Mouse (Mus musculus) kidney, adult 18-20 months (tissue): Measurements from ENCODE around the gene Pard3.

Source experiments
- DNase-seq: peaks from one replicate; pipeline ENCODE4 v3.0.0; 2021

Gene Pard3

GRCm38 (mm10) chr8:127088372-127088771 is 24.7 kb downstream of the Pard3 start:
- DNase-seq, result no peak

GRCm38 (mm10) chr8:127089021-127089420 is 25.3 kb downstream of the Pard3 start:
- no peak for DNase-seq

GRCm38 (mm10) chr8:127090435-127090834 is 26.7 kb downstream of the Pard3 start:
- no peak for DNase-seq

DNA sequence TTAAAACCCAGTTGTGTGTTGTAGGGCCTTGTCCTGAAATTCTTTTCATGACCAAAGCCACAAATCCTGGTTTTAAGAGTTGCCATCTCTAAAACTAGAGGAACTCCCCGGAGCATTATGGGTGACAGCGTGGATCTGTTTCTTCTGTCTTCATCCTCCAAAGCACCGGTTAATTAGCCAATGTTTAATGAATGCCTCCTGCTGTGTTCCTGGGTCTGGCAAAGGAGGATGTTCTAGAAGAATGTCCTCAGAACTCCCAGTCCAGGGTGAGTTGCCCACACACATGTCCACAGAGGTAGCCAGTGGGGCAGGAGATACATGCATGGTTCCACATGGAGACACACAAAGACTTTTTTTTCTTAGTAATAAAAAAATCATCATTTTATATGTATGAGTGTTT is 28.2 kb downstream of the Pard3 start:
- DNase-seq, result no peak

DNA sequence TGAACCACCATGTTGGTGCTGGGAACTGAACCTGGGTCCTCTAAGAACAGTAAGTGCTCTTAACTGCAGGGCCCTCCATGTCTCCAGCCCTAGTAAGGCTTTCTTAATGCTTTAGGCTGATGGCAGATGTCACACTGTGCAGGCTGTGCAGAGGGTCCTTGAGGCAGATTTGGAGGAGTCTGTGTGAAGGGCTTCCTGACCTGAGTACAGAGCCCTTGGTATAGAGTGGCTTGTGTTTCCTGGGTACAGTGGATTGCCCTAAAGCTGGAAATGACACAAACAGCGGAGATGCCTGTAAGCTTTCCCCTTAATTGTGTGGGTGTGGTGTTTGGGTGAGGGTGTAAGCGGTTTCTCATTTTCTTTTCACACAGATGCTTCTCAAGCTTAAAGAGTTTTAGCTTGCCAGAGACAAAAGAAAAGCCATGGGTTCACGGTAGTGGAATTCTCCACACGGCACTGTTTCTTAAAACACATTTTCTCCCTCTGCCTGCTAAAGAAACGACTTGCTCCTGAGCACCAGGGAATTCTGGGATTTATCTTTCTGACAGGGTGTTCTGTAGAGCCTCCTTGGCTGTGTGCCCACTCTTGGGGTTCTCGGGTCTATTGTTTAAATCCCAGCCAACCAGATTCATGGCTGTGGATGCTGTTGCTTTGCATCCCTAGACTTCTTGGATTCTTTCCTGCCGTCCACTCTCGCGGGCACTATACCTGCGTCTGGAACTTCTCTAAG is 28.9 kb downstream of the Pard3 start:
- DNase-seq, result no peak

DNA sequence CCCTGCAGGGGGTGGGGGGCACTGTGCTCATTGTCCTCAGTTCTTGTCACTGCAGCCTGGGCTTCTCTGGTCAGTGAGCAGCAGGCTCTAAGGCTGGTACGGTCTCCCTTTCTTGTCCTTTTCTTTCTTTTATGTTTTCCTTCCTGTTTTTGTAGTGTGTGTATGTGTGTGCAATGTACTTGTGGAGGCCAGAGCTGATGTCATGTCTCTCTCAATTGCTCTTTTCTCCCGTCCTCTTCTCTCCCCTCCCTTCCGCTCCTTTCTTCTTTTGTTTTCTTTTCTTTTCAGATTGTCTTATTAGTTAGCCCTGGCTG is 29.4 kb downstream of the Pard3 start:
- DNase-seq, result no peak

GRCm38 (mm10) chr8:127095763-127096162 is 32.1 kb downstream of the Pard3 start:
- no peak for DNase-seq

GRCm38 (mm10) chr8:127099439-127100090 is 35.9 kb downstream of the Pard3 start:
- DNase-seq, result no peak

GRCm38 (mm10) chr8:127103256-127103655 is 39.6 kb downstream of the Pard3 start:
- DNase-seq, result no peak

GRCm38 (mm10) chr8:127104616-127105015 is 40.9 kb downstream of the Pard3 start:
- DNase-seq, result peak; percentile 43

GRCm38 (mm10) chr8:127107928-127108327 is 44.2 kb downstream of the Pard3 start:
- no peak for DNase-seq

- DNase-seq, result no peak
These were observed 49.5 kb downstream of the Pard3 start for GRCm38 (mm10) chr8:127113209-127113608.

DNA sequence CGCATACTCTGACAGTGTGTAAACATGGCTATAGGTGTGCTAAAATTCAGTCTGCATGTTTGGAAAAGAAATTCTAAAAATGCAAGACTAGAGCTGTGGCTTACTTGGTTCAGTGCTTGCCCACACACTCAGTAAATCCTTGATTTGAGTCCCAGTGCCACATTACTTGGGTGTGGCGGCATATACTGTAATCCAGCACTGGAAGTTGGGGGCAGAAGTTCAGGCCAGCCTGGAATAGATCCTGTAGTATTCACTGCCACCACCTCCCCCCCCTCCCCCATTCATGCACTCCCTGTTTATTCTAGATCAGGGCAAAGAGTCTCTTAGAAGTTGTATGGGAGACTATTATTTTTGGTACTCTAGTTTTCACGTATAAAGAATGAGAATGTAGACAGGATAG is 52.1 kb downstream of the Pard3 start:
- no peak for DNase-seq

- no peak for DNase-seq
These were observed 54.7 kb downstream of the Pard3 start for GRCm38 (mm10) chr8:127118373-127118861.

DNA sequence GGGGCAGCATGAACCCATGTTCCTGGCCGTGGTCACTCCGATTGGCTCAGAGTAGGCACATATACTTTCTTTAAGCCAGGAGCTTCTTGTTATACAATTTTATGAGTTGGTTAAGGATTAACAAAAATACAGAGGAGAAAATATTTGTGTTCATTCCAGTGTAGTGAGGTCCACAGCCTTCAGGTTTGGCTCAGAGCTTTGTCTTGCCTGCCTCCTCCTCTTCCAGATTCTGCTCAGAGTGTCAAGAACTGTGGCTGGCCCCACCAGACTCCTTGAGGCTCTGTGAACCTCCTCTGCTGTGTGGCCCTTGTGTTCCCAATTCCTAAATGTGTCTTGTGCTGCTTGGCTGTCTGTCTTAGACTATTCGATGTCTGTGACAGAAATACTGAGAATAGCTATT is 59.7 kb downstream of the Pard3 start:
- no peak for DNase-seq

- DNase-seq, result no peak
These were observed 61.1 kb downstream of the Pard3 start for GRCm38 (mm10) chr8:127124795-127125194.

GRCm38 (mm10) chr8:127125686-127126683 is 62.3 kb downstream of the Pard3 start:
- no peak for DNase-seq

- peak; percentile 72 for DNase-seq
These were observed 65.2 kb downstream of the Pard3 start for GRCm38 (mm10) chr8:127128781-127129396.

DNA sequence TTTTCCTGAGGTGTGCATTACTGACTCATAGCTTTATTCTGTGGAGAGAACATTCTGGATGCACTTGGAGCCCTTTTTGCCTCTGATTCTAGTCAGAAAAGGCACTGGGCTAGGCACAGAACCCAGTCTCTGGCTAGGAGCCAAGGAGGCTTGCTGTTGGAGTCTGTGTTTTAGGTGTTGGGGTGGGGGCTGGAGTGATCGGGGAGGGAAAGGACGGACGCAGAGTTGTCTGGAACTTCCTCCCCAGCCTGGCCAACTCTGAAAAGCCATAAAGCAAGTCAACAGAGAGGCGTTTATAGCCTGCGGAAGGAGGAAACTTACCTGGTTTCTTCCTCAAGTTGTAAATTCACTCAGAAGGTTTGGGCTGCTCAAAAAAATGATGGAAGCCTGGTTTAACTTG is 70.6 kb downstream of the Pard3 start:
- DNase-seq, result no peak

GRCm38 (mm10) chr8:127136201-127136600 is 72.5 kb downstream of the Pard3 start:
- no peak for DNase-seq

GRCm38 (mm10) chr8:127136781-127137180 is 73.1 kb downstream of the Pard3 start:
- DNase-seq, result peak; percentile 55

GRCm38 (mm10) chr8:127139154-127139553 is 75.5 kb downstream of the Pard3 start:
- DNase-seq, result peak; percentile 85

DNA sequence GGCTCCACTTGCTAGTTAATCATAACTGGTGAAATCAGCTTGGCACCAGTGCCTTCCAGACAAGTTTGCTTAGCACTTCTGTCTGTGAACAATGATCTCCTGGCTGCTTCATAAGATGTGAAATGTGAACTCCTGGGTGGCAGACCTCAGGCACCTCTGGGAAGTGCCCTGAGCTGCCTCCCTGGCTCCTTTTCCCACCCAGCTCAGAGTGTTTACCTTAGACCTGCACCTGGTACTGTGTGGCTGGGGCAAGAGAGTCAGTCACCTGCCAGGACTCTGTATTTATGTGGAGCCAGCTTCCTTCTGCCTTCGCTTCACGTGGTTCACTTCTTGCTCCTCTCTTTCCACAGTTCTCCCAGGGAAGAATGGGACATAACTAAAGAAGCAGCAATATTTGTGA is 77.3 kb downstream of the Pard3 start:
- no peak for DNase-seq
